Mouse (Mus musculus): Measurements from ENCODE around the gene Olfr834. TPM values are rescaled to one million over a fixed set of nuclear protein-coding genes. Genes with fewer than 3 reads are reported as not detected.

Gene Olfr834
- polyA plus RNA-seq (2014; fragmentation: Nextera tagmentation; extraction: Ambion mirVana), result not detected in 2 replicates

DNA sequence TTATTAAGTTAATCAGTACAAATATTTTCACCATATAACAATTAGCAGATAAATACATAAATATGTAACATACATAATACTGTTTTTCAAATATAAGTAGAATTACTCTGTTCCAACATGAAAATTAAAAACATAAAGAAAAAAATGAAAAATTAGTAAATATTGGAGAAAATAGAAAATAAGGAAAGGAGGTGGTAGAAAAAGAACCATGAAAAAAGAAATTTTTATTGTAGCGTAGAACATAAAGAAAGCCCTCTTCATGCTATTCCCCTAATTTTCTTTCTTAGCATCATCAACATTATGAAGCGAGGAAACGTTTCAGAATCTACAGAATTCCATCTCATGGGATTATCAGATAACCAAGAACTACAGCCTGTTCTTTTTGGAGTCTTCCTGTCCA is at the start of gene Olfr834:
Gene Olfr834, plus strand, starts transcription at position 301 of the 400 bp plus-strand sequence.
- ATAC-seq (ENCODE audit: low read depth), result no peak
- Histone ChIP-seq H3K27ac (ENCODE audit: low read depth, low read length) (no peak within 1 kb of the TSS), H3K27me3 (ENCODE audit: control insufficient read depth, insufficient read depth, low read length) (no peaks in the 10 kb centered on the region), H3K9me3 (ENCODE audit: control insufficient read depth, low read length) (no peaks in the 10 kb centered on the region; the same call in 1 of the 2 replicates), H3K4me1 (ENCODE audit: control insufficient read depth, insufficient read depth, low read length) (no peaks in the 10 kb centered on the region), H3K4me2 (ENCODE audit: low read depth, low read length) (no peak within 1 kb of the TSS), H3K36me3 (ENCODE audit: control insufficient read depth, insufficient read depth, low read length) (no peaks in the 10 kb centered on the region), H3K4me3 (ENCODE audit: low read depth, low read length) (no peak within 1 kb of the TSS), H3K9ac (replicated peaks; ENCODE audit: low read depth, low read length) (no peak within 1 kb of the TSS)
- 87% methylated on average over 3 of the region's 3 CpGs for WGBS

DNA sequence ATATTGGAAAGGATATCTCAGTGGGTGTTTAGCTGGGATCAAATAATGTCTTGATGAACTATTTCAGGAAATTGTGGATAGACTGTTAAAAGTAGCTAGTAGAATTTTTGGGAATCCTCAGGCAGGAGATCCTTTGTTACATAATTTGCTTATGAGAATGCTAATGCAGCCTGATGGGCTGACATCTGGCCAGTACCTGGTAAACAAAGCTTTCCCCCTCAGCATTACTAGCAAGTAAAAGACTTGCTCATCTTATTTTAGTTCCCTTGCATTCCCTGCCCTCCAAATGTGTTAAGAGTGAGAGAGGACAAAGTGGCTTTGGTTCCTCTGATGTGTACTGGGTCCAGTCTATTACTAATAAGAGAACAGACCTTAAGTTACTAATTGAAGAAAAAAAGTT is 25.8 kb upstream of the Olfr834 start:
- Histone ChIP-seq H3K4me2 (ENCODE audit: low read depth, low read length) (no peak overlapping the region), H3K36me3 (ENCODE audit: control insufficient read depth, insufficient read depth, low read length) (no peaks in the 10 kb centered on the region), H3K4me1 (ENCODE audit: control insufficient read depth, insufficient read depth, low read length) (no peaks in the 10 kb centered on the region), H3K4me3 (ENCODE audit: low read depth, low read length) (no peak overlapping the region), H3K9ac (replicated peaks; ENCODE audit: low read depth, low read length) (no peak overlapping the region), H3K27me3 (ENCODE audit: control insufficient read depth, insufficient read depth, low read length) (no peaks in the 10 kb centered on the region), H3K9me3 (ENCODE audit: control insufficient read depth, low read length) (no peaks in the 10 kb centered on the region; the same call in 1 of the 2 replicates), H3K27ac (ENCODE audit: low read depth, low read length) (no peak overlapping the region)
- no peak for ATAC-seq (ENCODE audit: low read depth)

DNA sequence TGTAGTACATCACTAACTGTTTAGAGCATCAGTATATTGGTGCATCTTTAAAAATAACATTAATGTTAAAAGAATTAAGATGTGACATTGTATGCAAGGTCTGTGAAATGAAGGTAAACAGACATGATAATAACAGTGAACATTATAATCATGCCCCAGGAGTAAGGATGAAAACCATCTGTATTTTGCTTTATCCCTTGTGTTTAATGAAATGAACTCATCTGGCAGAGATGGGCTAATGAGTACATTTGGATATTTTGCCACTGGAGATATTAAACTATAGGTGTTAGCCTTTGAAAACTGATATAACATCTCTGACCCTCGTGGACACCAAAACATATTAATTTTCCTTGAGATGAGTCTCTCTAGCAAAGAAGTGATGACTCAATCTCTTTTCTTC is 44.6 kb downstream of the Olfr834 start, which contains the start of gene Olfr835:
Gene Olfr835, plus strand, starts transcription at position 301 of the 400 bp plus-strand sequence.
- Histone ChIP-seq H3K4me3 (ENCODE audit: low read depth, low read length) (no peak within 1 kb of the TSS), H3K9ac (replicated peaks; ENCODE audit: low read depth, low read length) (no peak within 1 kb of the TSS)
- ATAC-seq (ENCODE audit: low read depth), result no peak

More for the DNA sequence above, 44.6 kb downstream of the Olfr834 start, which contains the start of gene Olfr835:
- Histone ChIP-seq H3K27me3 (ENCODE audit: control insufficient read depth, insufficient read depth, low read length) (no peaks in the 10 kb centered on the region), H3K4me2 (ENCODE audit: low read depth, low read length) (no peak within 1 kb of the TSS), H3K9me3 (ENCODE audit: control insufficient read depth, low read length) (no peaks in the 10 kb centered on the region), H3K27ac (ENCODE audit: low read depth, low read length) (no peak within 1 kb of the TSS), H3K36me3 (ENCODE audit: control insufficient read depth, insufficient read depth, low read length) (no peaks in the 10 kb centered on the region), H3K4me1 (ENCODE audit: control insufficient read depth, insufficient read depth, low read length) (no peaks in the 10 kb centered on the region)
- WGBS, result 60% methylated on average over 1 of the region's 1 CpGs

Other genes starting within 250 kb of the Olfr834 start
- gene Olfr24, start 224.0 kb upstream of the Olfr834 start, polyA plus RNA-seq (2014; fragmentation: Nextera tagmentation; extraction: Ambion mirVana), result not detected in 2 replicates
- gene Olfr828, start 168.5 kb upstream of the Olfr834 start, polyA plus RNA-seq (2014; fragmentation: Nextera tagmentation; extraction: Ambion mirVana), result not detected in 2 replicates
- gene Olfr829, start 133.1 kb upstream of the Olfr834 start, polyA plus RNA-seq (2014; fragmentation: Nextera tagmentation; extraction: Ambion mirVana), result not detected in 2 replicates
- gene Olfr830, start 113.3 kb upstream of the Olfr834 start, polyA plus RNA-seq (2014; fragmentation: Nextera tagmentation; extraction: Ambion mirVana), result not detected in 2 replicates
- not detected in 2 replicates for gene Olfr832, start 50.9 kb upstream of the Olfr834 start, polyA plus RNA-seq (2014; fragmentation: Nextera tagmentation; extraction: Ambion mirVana)
- gene Olfr835, start 44.7 kb downstream of the Olfr834 start, polyA plus RNA-seq (2014; fragmentation: Nextera tagmentation; extraction: Ambion mirVana), result not detected in 2 replicates
- not detected in 2 replicates for gene Olfr836, start 132.4 kb downstream of the Olfr834 start, polyA plus RNA-seq (2014; fragmentation: Nextera tagmentation; extraction: Ambion mirVana)
- not detected in 2 replicates for gene Olfr837, start 148.3 kb downstream of the Olfr834 start, polyA plus RNA-seq (2014; fragmentation: Nextera tagmentation; extraction: Ambion mirVana)
- not detected in 2 replicates for gene Olfr839-ps1, start 189.3 kb downstream of the Olfr834 start, polyA plus RNA-seq (2014; fragmentation: Nextera tagmentation; extraction: Ambion mirVana)